Mouse (Mus musculus) heart, adult 18-20 months (tissue): ENCODE results near the gene Snca. TPM values are rescaled to one million over a fixed set of nuclear protein-coding genes. Genes with fewer than 3 reads are reported as not detected.
"Not testable (repeated sequence)": the region's sequence is repeated elsewhere in the genome, so short reads cannot be mapped to it uniquely, and the experiment has no call there.

Experiments
- DNase-seq, 2 experiments: peaks; one replicate each; pipeline ENCODE4 v3.0.0; 2021 to 2022; ENCODE audit warnings: mixed read lengths in 1 of 2
- total RNA-seq, 2 experiments: library from RNA; stranded (reverse); gene quantifications; 2 replicates each; pipeline ENCODE4 v1.2.3; 2021

Gene Snca
- total RNA-seq, 2 experiments from 2014 or later = 16.4 to 22.3 TPM

GRCm38 (mm10) chr6:60717566-60717965 lies 112.1 kb downstream of the Snca start:
- DNase-seq = no peak

DNA sequence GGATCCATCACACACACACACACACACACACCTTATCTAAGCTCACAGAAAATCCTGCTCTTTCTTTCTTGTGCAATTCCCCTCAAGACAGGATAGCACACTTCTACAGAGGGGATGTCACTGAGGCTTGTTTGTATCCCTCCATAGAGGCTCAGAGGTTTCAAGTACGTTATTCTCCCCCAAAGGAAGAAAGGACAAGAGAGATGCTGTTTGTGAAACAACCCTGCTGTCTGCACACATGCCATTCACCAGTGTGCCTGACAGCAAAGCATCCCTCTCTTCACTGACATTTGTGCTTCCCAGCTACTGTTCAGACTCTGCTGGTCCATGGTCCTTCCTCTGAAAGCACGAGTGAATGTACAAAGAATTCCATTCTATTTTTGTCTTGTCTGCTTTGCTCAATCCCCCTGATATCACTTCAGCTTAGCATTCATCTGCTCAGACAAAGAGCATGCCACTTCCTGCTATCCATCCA lies 119.6 kb downstream of the Snca start:
- no peak for DNase-seq

GRCm38 (mm10) chr6:60698072-60698471 lies 131.6 kb downstream of the Snca start:
- DNase-seq = no peak

GRCm38 (mm10) chr6:60687048-60687447 lies 142.6 kb downstream of the Snca start:
- DNase-seq = not testable (repeated sequence)

DNA sequence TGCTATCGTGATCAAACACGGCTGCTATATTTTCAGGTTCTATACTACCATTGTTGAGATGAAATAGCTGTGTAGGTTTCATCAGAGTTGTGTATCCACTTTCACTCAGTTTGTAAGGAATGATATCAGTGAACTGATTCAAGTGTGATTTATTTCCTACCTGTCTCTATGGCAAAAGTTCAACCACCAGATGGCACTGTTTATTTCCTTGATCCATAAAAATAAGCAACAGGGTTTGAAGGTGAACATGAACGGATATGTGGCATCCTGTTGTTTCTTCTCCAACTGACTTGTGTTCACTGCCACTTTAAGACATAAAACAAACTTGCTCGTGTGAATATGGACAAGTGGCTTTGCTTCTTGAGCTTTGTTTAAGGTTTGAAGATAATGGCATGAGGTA lies 147.4 kb downstream of the Snca start:
- peak in 1 of 2 experiments; percentile 6 for DNase-seq

Other genes with a start within 250 kb of the Snca start
- 1 to 10 TPM; 6.1 to 7.4 TPM for gene Mmrn1, start 95.1 kb upstream of the Snca start, total RNA-seq